Mouse (Mus musculus) retina, embryonic 14.5 days (tissue): ENCODE measurements around the gene Olfr44.

Source experiments
- DNase-seq: peaks from one replicate; pipeline ENCODE4 v3.0.0-alpha.2; 2015; ENCODE audit warnings: low spot score

Olfr44 gene

GRCm38 (mm10) chr9:39493895-39494294 is at the start of gene Olfr44:
TSS of gene Olfr44 (minus strand) at chr9:39493995.
- DNase-seq: no peak

GRCm38 (mm10) chr9:39523616-39524285 is 30.0 kb upstream of the Olfr44 start:
- no peak for DNase-seq

- no peak for DNase-seq
Measured at GRCm38 (mm10) chr9:39518595-39518994, 24.8 kb upstream of the Olfr44 start.

GRCm38 (mm10) chr9:39515531-39515930 is 21.7 kb upstream of the Olfr44 start, which contains the start of gene Olfr957:
TSS of gene Olfr957 (minus strand) at chr9:39515809.
- DNase-seq: no peak

GRCm38 (mm10) chr9:39509412-39509811 is 15.6 kb upstream of the Olfr44 start:
- DNase-seq: no peak

GRCm38 (mm10) chr9:39508998-39509397 is 15.2 kb upstream of the Olfr44 start:
- peak; percentile 80 for DNase-seq

GRCm38 (mm10) chr9:39471844-39472243 is 22.0 kb downstream of the Olfr44 start, which contains the start of gene Olfr955:
TSS of gene Olfr955 (minus strand) at chr9:39471944.
- no peak for DNase-seq

- no peak for DNase-seq
Measured at GRCm38 (mm10) chr9:39456401-39456800, 37.4 kb downstream of the Olfr44 start, which contains the start of gene Olfr954. TSS of gene Olfr954 (plus strand) at chr9:39456701.
